Mouse (Mus musculus) ZHBTc4 (cell line): ENCODE data around the gene Sapcd2.

Experiments
- DNase-seq: peaks from one replicate; pipeline ENCODE4 v3.0.0-alpha.2; 2011; ENCODE audit warnings: low read depth, low spot score

The Sapcd2 gene

GRCm38 (mm10) chr2:25422587-25423410, 50.7 kb downstream of the Sapcd2 start, which contains the start of gene Fut7:
Gene Fut7 (plus strand): TSS chr2:25423267.
- DNase-seq = no peak

- DNase-seq = no peak
Observed at GRCm38 (mm10) chr2:25423626-25424025, 51.5 kb downstream of the Sapcd2 start.

GRCm38 (mm10) chr2:25425481-25425880, 53.4 kb downstream of the Sapcd2 start:
- DNase-seq = peak; percentile 42

GRCm38 (mm10) chr2:25426721-25427191, 54.6 kb downstream of the Sapcd2 start:
- DNase-seq = peak; percentile 89

GRCm38 (mm10) chr2:25427256-25427655, 55.1 kb downstream of the Sapcd2 start:
- no peak for DNase-seq
